Mouse (Mus musculus) CD4-positive, CD25-positive, alpha-beta regulatory T cell, adult 2 months (primary cell): ENCODE results near the gene Stub1.
"Not testable (repeated sequence)": the region's sequence is repeated elsewhere in the genome, so short reads cannot be mapped to it uniquely, and the experiment has no call there.

Experiments
- DNase-seq: peaks from one replicate; pipeline ENCODE4 v3.0.0-alpha.2; 2012; ENCODE audit warnings: low read depth, low spot score

Gene Stub1

GRCm38 (mm10) chr17:25823452-25823851, 9.8 kb downstream of the Stub1 start, which contains the start of gene Wdr24:
TSS of gene Wdr24 (plus strand) at chr17:25823627.
- DNase-seq: peak; percentile 91

GRCm38 (mm10) chr17:25818851-25819780, 14.1 kb downstream of the Stub1 start:
- DNase-seq: no peak

- DNase-seq: no peak
Measured at GRCm38 (mm10) chr17:25817662-25818061, 15.5 kb downstream of the Stub1 start.

GRCm38 (mm10) chr17:25813471-25813870, 19.7 kb downstream of the Stub1 start:
- peak; percentile 84 for DNase-seq

- no peak for DNase-seq
Measured at GRCm38 (mm10) chr17:25810890-25811289, 22.3 kb downstream of the Stub1 start.

- DNase-seq: no peak
Measured at GRCm38 (mm10) chr17:25809606-25810340, 23.4 kb downstream of the Stub1 start.

- peak; percentile 43 for DNase-seq
Measured at GRCm38 (mm10) chr17:25808789-25809605, 24.2 kb downstream of the Stub1 start, which contains the start of gene Fbxl16. TSS of gene Fbxl16 (plus strand) at chr17:25809085.

- DNase-seq: no peak
Measured at GRCm38 (mm10) chr17:25808028-25808427, 25.2 kb downstream of the Stub1 start.

GRCm38 (mm10) chr17:25807452-25807851, 25.8 kb downstream of the Stub1 start:
- not testable (repeated sequence) for DNase-seq

- no peak for DNase-seq
Measured at GRCm38 (mm10) chr17:25806507-25806906, 26.7 kb downstream of the Stub1 start.

- no peak for DNase-seq
Measured at GRCm38 (mm10) chr17:25802825-25803517, 30.2 kb downstream of the Stub1 start.

GRCm38 (mm10) chr17:25801029-25801428, 32.2 kb downstream of the Stub1 start:
- DNase-seq: peak; percentile 87

- peak; percentile 87 for DNase-seq
Measured at GRCm38 (mm10) chr17:25796951-25797369, 36.2 kb downstream of the Stub1 start, which contains the start of gene Metrn. TSS of gene Metrn (minus strand) at chr17:25797136.

GRCm38 (mm10) chr17:25796211-25796771, 36.9 kb downstream of the Stub1 start:
- DNase-seq: peak; percentile 22

GRCm38 (mm10) chr17:25795609-25796092, 37.6 kb downstream of the Stub1 start, which contains the start of gene AC134908.4:
TSS of gene AC134908.4 (minus strand) at chr17:25795659.
- no peak for DNase-seq

- no peak for DNase-seq
Measured at GRCm38 (mm10) chr17:25794998-25795397, 38.2 kb downstream of the Stub1 start.

- no peak for DNase-seq
Measured at GRCm38 (mm10) chr17:25794197-25794596, 39.0 kb downstream of the Stub1 start.

- DNase-seq: peak; percentile 89
Measured at GRCm38 (mm10) chr17:25792615-25793014, 40.6 kb downstream of the Stub1 start, which contains the start of gene Fam173a. TSS of gene Fam173a (minus strand) at chr17:25792901.

- peak; percentile 91 for DNase-seq
Measured at GRCm38 (mm10) chr17:25791843-25792527, 41.2 kb downstream of the Stub1 start.
